Mouse (Mus musculus) mature B cell (primary cell): Measurements from ENCODE around the gene Pdia4.
"Not testable (repeated sequence)": the region's sequence is repeated elsewhere in the genome, so short reads cannot be mapped to it uniquely, and the experiment has no call there.

Experiments
- in situ Hi-C: fragments of 300-500 bp; cut with MboI; formaldehyde crosslinking; loops from 2 replicates; pipeline ENCODE4 v1.14.3; 2019

The Pdia4 gene

DNA sequence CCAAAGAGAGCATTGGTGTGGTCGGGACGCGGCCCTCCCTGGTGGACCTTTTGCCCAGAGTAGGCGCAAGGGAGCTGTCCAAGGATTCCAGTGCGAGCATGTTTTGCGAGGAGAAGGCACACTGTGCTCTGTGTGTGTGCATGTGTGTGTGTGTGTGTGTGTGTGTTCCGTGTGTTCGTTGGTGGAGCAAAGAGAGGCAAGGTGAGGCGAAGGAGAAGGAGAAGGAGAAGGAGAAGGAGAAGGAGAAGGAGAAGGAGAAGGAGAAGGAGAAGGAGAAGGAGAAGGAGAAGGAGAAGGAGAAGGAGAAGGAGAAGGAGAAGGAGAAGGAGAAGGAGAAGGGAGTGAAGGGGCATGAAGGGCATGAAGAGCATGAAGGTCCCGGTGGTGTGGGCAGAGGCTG lies 50.5 kb downstream of the Pdia4 start:
- in situ Hi-C loops, result not testable (repeated sequence)

DNA sequence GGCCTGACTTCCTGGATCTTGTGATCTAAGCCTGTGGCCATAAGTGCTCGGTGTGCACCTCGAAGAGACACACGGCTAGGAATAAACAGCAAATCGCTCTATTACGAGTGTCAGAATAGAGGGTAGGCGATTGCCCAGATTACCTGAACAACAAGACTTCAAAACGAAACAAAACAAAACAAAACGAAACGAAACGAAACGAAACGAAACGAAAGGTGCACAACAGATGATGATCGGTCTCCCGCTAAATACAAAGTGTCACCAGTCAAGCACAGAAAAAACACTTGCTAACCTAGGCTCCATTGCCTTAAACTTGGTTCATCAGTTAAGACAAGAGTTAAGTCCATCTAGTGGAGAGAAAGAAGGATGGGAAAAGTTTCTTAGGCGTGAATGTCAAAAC lies 53.8 kb downstream of the Pdia4 start:
- in situ Hi-C loops, result not testable (repeated sequence)

DNA sequence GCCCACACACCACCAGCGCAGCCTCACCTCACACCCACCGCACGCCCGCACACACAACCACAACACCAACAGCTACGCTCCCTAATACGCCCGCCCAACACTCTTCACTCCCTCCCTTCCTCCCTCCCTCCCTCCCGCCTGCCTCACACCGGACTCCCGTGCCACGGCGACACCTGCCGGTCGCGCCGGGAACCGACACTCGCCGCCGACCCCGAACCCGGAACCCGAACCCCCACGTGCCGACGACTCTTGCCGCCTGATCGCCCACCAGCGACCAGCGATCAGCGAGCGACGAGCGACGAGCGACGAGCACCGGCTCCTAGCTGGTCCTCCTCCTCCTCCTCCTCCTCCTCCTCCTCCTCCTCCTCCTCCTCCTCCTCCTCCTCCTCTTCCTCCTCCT lies 55.4 kb downstream of the Pdia4 start:
- in situ Hi-C loops, result not testable (repeated sequence)

DNA sequence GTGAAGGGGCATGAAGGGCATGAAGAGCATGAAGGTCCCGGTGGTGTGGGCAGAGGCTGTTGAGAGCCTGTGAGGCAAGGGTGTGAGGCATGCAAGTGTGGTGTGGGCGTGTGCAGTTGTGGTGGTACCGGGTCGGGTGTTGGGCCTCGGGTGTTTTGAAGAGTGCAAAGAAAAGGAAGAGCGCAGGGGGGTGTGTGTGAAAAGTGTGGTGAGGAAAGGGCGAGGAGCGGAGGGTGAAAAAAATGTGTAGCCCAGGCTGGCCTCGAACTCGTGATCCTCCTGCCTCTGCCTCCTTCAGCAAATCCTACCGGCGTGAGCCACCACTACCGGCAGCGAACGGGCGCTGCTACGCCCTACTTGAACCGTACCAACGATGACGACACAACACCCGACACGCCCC lies 55.8 kb downstream of the Pdia4 start:
- in situ Hi-C loops, result not testable (repeated sequence)

DNA sequence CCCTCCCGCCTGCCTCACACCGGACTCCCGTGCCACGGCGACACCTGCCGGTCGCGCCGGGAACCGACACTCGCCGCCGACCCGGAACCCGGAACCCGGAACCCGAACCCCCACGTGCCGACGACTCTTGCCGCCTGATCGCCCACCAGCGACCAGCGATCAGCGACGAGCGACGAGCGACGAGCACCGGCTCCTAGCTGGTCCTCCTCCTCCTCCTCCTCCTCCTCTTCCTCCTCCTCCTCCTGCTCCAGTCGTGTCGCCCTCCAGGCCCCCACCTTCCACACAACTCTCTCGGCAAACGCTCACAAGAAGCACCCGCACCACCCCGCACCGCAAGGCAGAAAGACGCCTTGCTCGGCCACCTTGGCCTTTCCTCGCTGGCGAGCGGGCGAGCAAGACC lies 60.1 kb downstream of the Pdia4 start:
- in situ Hi-C loops, result not testable (repeated sequence)

DNA sequence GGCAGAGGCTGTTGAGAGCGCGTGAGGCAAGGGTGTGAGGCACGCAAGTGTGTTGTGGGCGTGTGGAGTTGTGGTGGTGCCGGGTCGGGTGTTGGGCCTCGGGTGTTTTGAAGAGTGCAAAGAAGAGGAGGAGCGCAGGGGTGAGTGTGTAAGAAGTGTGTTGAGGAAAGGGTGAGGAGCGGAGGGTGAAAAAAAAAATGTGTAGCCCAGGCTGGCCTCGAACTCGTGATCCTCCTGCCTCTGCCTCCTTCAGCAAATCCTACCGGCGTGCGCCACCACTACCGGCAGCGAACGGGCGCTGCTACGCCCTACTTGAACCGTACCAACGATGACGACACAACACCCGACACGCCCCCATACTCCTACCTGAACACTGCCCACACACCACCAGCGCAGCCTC lies 64.9 kb downstream of the Pdia4 start:
- in situ Hi-C loops, result not testable (repeated sequence)

DNA sequence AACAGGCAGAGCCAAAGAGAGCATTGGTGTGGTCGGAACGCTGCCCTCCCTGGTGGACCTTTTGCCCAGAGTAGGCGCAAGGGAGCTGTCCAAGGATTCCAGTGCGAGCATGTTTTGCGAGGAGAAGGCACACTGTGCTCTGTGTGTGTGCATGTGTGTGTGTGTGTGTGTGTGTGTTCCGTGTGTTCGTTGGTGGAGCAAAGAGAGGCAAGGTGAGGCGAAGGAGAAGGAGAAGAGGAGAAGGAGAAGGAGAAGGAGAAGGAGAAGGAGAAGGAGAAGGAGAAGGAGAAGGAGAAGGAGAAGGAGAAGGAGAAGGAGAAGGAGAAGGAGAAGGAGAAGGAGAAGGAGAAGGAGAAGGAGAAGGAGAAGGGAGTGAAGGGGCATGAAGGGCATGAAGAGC lies 65.3 kb downstream of the Pdia4 start:
- in situ Hi-C loops, result not testable (repeated sequence)
